Mouse (Mus musculus) testis, postnatal 10 days (tissue): Measurements from ENCODE around the gene Ccl21a.
"Not testable (repeated sequence)": the region's sequence is repeated elsewhere in the genome, so short reads cannot be mapped to it uniquely, and the experiment has no call there.

ENCODE experiments used
- DNase-seq: peaks from one replicate; pipeline ENCODE4 v3.0.0; 2021; ENCODE audit warnings: low spot score

Gene Ccl21a

DNA sequence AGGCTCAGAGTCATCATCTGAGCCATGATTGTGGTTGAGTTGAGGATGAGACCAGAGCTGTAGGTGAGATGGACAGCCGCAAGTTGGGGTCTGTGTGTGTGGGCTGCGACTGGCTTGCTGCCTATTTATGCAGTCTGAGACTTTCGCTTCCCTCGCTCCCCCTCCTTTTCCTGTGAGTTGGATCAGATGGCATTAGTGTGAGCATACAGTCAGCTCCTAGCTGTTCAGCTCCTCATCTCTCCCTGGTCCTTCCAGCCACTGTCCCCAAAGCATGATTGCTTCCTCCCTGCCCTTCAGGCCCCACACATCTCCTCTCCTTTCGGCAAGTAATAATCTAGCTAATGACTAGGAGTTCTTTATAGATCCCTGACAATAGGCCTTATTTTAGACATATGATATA lies at the start of gene Ccl21a:
Gene Ccl21a, minus strand, starts transcription at position 101 of the 400 bp plus-strand sequence.
- DNase-seq = not testable (repeated sequence)

DNA sequence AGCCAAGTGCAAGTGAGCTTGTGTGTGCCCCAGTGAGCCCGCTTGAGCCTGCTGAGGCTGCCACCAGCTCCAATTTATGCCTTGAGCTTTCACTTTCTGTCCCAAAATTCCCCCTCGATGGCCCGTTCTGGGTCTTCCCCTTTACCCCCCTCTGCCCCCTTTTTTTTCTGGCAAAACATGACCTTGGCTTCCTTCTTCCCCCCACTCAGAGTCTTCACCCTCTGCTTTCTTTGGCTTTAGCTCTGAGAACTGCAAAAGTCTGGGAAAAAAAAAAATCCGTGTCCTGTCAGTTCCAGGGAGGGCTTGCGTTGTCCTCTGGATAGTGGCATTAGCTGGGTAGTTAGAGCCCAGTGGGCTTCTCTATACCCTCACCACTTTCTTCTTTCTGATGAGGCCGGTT lies 17.3 kb downstream of the Ccl21a start, which contains the start of gene Ccl19:
Gene Ccl19, minus strand, starts transcription at position 101 of the 400 bp plus-strand sequence.
- DNase-seq = not testable (repeated sequence)

DNA sequence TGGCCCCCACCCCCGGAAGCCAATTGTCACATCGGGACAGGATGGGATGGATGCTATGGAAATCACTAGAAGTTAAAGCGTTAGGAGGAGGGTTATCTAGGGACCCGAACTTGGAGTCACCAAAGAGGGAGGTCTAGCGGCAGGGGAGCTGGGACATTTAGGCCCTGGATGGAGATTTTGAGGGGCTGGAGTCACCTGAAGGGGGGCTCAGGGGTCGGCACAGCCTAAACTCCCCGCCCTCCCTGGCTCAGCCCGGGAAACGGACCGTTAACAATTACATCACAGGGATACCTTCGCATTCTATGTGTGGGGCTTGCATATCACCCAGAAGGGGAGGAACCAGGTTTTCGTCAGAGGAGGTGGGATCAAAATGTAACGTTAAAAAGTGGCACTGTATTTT lies 38.5 kb downstream of the Ccl21a start, which contains the start of gene 4930578G10Rik:
Gene 4930578G10Rik, plus strand, starts transcription at position 301 of the 400 bp plus-strand sequence.
- not testable (repeated sequence) for DNase-seq
